Mouse (Mus musculus) left cerebral cortex, adult 2 months (tissue): ENCODE measurements at regions not wholly inside any gene's neighbourhood (a gene's known extent, or its start where the extent isn't known, plus 50 kb on each side); places are given as distances from the start of the nearest gene placed in this dataset.

ENCODE experiments used
- DNase-seq, 2 experiments: peaks; one replicate each; pipeline ENCODE4 v3.0.0; 2021 to 2022; ENCODE audit warnings: low spot score in 2 of 2, mixed read lengths in 1 of 2; ENCODE audit errors: extremely low spot score in 1 of 2
- H3K27ac ChIP-seq: fragments of 200-600 bp; 2 replicates; pipeline ENCODE4 v1.8.1; 2022
- H3K4me3 ChIP-seq: fragments of 200-600 bp; 2 replicates; pipeline ENCODE4 v1.8.1; 2022
- CTCF ChIP-seq: fragments of 200-600 bp; IDR thresholded peaks from 2 replicates; pipeline ENCODE4 v1.8.1; 2022; ENCODE audit warnings: antibody characterized with exemption, mild to moderate bottlenecking, moderate library complexity
- intact Hi-C: fragments of 180-260 bp; cut with DNase I; formaldehyde crosslinking; loops from one replicate; pipeline ENCODE4 v1.15.1; 2025

DNA sequence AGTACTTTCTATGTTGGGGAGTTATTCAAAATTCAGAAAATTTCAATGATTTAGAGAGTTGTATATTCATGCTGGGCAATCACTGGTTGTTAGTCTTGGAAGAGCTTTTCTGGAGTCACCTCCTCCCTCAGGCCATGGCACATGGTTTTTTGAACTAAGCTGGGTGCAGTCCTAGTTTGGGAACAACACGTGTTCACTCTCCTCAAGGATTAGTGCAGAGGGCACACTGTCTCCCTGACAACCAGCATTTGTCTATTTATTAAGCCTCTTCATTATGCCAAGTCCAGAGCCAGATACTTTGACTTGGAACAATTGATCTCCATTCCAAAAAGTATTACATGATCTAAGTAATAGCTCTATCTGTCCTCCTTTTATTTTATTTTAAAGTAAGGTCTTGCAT, 256.7 kb upstream of the Plxna2 start:
- Histone ChIP-seq H3K27ac (no peak overlapping the region), H3K4me3 (no peak overlapping the region)
- TF ChIP-seq CTCF, result no peak
- intact Hi-C loops, result no loop called here
- DNase-seq, result no peak

- DNase-seq, result no peak
- Histone ChIP-seq H3K27ac (no peak overlapping the region), H3K4me3 (no peak overlapping the region)
- no peak for TF ChIP-seq CTCF
- intact Hi-C loops, result no loop called here
These were observed 263.5 kb upstream of the Plxna2 start for GRCm38 (mm10) chr1:194354332-194355120.

- TF ChIP-seq CTCF, result no peak
- no peak for DNase-seq
- H3K4me3 ChIP-seq, result no peak overlapping the region
- no peak overlapping the region for H3K27ac ChIP-seq
- intact Hi-C loops, result no loop called here
These were observed 272.5 kb upstream of the Plxna2 start for GRCm38 (mm10) chr1:194345304-194346033.

DNA sequence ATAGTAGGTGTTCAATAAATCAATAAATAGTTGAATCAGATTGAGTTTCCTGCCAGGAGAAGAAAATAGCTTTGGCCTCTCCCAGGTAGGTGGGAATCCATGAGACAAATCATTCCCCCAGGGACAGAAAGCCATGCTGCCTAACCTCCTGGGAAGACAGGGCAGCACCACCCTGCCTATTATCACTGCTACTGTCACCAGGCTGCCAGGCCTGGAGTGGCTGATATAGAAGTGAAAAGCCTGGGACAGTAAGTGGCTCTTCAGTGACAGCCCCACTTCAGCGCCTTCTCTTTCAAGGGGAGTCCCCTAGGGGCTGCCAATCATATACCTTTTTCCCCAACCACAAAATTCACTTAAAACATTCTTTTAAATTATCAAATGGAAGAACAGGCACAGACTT, 275.4 kb upstream of the Plxna2 start:
- H3K27ac ChIP-seq, result no peak overlapping the region
- no peak for TF ChIP-seq CTCF
- intact Hi-C loops, result no loop called here

DNA sequence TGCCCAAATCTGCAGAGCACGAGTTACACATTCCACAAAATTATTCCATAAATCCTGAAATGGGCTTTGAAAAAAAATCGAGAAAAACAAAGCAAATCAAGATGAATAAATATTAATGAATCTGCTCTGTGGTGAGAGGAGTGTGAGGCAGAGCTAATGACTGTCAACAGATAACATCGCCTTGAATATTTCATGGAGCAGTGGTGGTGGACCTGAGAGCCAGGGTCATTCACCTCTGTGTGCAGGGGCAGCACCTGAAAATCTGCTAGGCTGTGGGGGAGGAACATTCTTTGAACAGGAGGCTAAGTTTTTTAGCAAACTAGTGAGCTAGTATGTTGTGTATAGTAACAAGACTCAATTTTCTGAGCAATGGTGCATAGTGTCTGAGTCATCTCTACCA, 276.3 kb upstream of the Plxna2 start:
- DNase-seq, result no peak
- no peak for TF ChIP-seq CTCF
- no peak overlapping the region for H3K4me3 ChIP-seq
- H3K27ac ChIP-seq, result no peak overlapping the region
- intact Hi-C loops, result no loop called here

More for the DNA sequence above, 275.4 kb upstream of the Plxna2 start:
- no peak for DNase-seq
- H3K4me3 ChIP-seq, result no peak overlapping the region

GRCm38 (mm10) chr1:194334752-194335719, 283.0 kb upstream of the Plxna2 start:
- TF ChIP-seq CTCF, result no peak
- intact Hi-C loops, result loop anchor here (10.0 kb wide), 1 partner anchor 390 kb away; no protein-coding TSS in a partner anchor
- Histone ChIP-seq H3K4me3 (no peak overlapping the region), H3K27ac (peak overlapping the region; percentile 78)
- DNase-seq, result peak; percentile 20 to 21

GRCm38 (mm10) chr1:194332639-194333038, 285.4 kb upstream of the Plxna2 start:
- DNase-seq, result no peak
- Histone ChIP-seq H3K4me3 (no peak overlapping the region), H3K27ac (no peak overlapping the region)
- intact Hi-C loops, result loop anchor here (10.0 kb wide), 1 partner anchor 392 kb away; no protein-coding TSS in a partner anchor
- TF ChIP-seq CTCF, result no peak

- intact Hi-C loops, result loop anchor here (10.0 kb wide), 1 partner anchor 394 kb away; no protein-coding TSS in a partner anchor
- no peak overlapping the region for H3K27ac ChIP-seq
- no peak for DNase-seq
- no peak for TF ChIP-seq CTCF
- H3K4me3 ChIP-seq, result no peak overlapping the region
These were observed 287.5 kb upstream of the Plxna2 start for GRCm38 (mm10) chr1:194330471-194330870.

GRCm38 (mm10) chr1:194320320-194321036, 297.5 kb upstream of the Plxna2 start:
- intact Hi-C loops, result no loop called here
- no peak for DNase-seq
- Histone ChIP-seq H3K4me3 (no peak overlapping the region), H3K27ac (no peak overlapping the region)
- no peak for TF ChIP-seq CTCF

DNA sequence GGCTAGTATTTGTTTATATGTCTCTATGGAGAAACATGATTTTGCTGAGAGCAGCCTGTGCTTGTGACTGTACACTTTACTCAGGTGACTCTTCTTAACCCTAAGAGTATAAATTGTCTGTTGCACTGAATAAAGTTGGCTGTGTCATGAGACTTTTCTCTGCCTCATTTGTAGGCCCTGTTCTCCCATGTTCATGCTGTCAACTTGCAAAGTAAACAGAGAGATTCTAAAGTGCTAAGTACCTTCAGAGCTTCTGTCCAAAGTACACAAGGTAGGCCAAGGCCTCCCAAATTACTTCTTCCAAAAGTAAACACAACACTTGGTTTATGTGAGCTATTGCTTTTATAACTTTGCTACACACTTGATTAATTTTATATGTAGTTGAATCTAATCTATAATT, 299.7 kb upstream of the Plxna2 start:
- intact Hi-C loops, result no loop called here
- no peak for DNase-seq
- Histone ChIP-seq H3K27ac (no peak overlapping the region), H3K4me3 (no peak overlapping the region)
- TF ChIP-seq CTCF, result no peak

DNA sequence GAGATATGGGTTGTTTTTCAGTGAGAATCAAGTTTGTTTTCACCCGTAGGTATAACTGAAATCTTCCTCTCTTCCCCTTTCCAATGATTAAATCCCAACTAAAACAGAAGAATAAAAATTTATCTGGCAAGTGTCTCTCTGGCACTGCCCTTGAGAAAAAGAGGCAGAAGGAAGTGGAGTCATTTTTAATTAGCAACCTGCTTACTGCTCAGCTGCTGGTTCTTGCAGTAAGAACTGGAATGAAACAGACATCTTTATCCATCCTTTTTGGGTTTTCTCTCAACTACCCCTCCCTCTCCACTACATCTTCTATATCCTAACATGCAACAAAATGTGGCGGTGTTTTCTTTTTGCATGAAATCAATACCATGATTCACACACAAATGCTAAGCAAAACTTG, 302.4 kb upstream of the Plxna2 start:
- no peak for TF ChIP-seq CTCF
- H3K27ac ChIP-seq, result no peak overlapping the region; the same call in 1 of the 2 replicates

More for the DNA sequence above, 302.4 kb upstream of the Plxna2 start:
- intact Hi-C loops, result no loop called here
- no peak overlapping the region for H3K4me3 ChIP-seq
- DNase-seq, result no peak
